Mouse (Mus musculus): ENCODE results near the gene Adm. TPM values are rescaled to one million over a fixed set of nuclear protein-coding genes. Genes with fewer than 3 reads are reported as not detected.
A peak's percentile ranks its signal among the peaks of the same experiment; 100 is the strongest.
"Not testable (repeated sequence)": the region's sequence is repeated elsewhere in the genome, so short reads cannot be mapped to it uniquely, and the experiment has no call there.

Adm gene
- polyA plus RNA-seq (2011; ENCODE audit: insufficient read length, low read depth, missing spikeins): 23.5 and 38.5 TPM in 2 replicates

- Histone ChIP-seq H3K4me3 (ENCODE audit: insufficient read depth, low read length) (peak within 1 kb of the TSS; percentile 75), H3K27ac (ENCODE audit: insufficient read depth, low read length) (no peak within 1 kb of the TSS), H3K4me1 (ENCODE audit: control insufficient read depth, insufficient read depth, low read length) (peaks cover 4% of the 10 kb centered on the region)
- no peak for TF ChIP-seq CTCF (IDR thresholded peaks at IDR 0.05; ENCODE audit: borderline replicate concordance, insufficient read depth, low read length)
- TF ChIP-seq POLR2A (IDR thresholded peaks at IDR 0.05; ENCODE audit: low read depth, low read length): peak; percentile 100
Observed at GRCm38 (mm10) chr7:110627486-110628272, at the start of gene Adm. Gene Adm (plus strand): TSS chr7:110627661.

- TF ChIP-seq POLR2A (IDR thresholded peaks at IDR 0.05; ENCODE audit: low read depth, low read length): no peak
- TF ChIP-seq CTCF (IDR thresholded peaks at IDR 0.05; ENCODE audit: borderline replicate concordance, insufficient read depth, low read length): no peak
- H3K4me3 ChIP-seq (ENCODE audit: insufficient read depth, low read length): no peak overlapping the region
- H3K27ac ChIP-seq (ENCODE audit: insufficient read depth, low read length): no peak overlapping the region
- peaks cover 2% of the 10 kb centered on the region; the same call in 1 of the 2 replicates for H3K4me1 ChIP-seq (ENCODE audit: control insufficient read depth, insufficient read depth, low read length)
Observed at GRCm38 (mm10) chr7:110583705-110584104, 43.8 kb upstream of the Adm start.

- no peak overlapping the region for H3K27ac ChIP-seq (ENCODE audit: insufficient read depth, low read length)
- H3K4me1 ChIP-seq (ENCODE audit: control insufficient read depth, insufficient read depth, low read length): peaks cover 2% of the 10 kb centered on the region; the same call in 1 of the 2 replicates
- no peak overlapping the region for H3K4me3 ChIP-seq (ENCODE audit: insufficient read depth, low read length)
- TF ChIP-seq POLR2A (IDR thresholded peaks at IDR 0.05; ENCODE audit: low read depth, low read length) (no peak), CTCF (IDR thresholded peaks at IDR 0.05; ENCODE audit: borderline replicate concordance, insufficient read depth, low read length) (no peak)
Observed at GRCm38 (mm10) chr7:110584159-110584558, 43.3 kb upstream of the Adm start.

GRCm38 (mm10) chr7:110585250-110585649, 42.2 kb upstream of the Adm start:
- Histone ChIP-seq H3K4me1 (ENCODE audit: control insufficient read depth, insufficient read depth, low read length) (peaks cover 2% of the 10 kb centered on the region; the same call in 1 of the 2 replicates), H3K27ac (ENCODE audit: insufficient read depth, low read length) (no peak overlapping the region; the same call in 1 of the 2 replicates), H3K4me3 (ENCODE audit: insufficient read depth, low read length) (no peak overlapping the region)
- TF ChIP-seq POLR2A (IDR thresholded peaks at IDR 0.05; ENCODE audit: low read depth, low read length) (no peak), CTCF (IDR thresholded peaks at IDR 0.05; ENCODE audit: borderline replicate concordance, insufficient read depth, low read length) (no peak)

GRCm38 (mm10) chr7:110587721-110588120, 39.7 kb upstream of the Adm start:
- Histone ChIP-seq H3K4me1 (ENCODE audit: control insufficient read depth, insufficient read depth, low read length) (peaks cover 2% of the 10 kb centered on the region; the same call in 1 of the 2 replicates), H3K4me3 (ENCODE audit: insufficient read depth, low read length) (no peak overlapping the region), H3K27ac (ENCODE audit: insufficient read depth, low read length) (no peak overlapping the region)
- TF ChIP-seq POLR2A (IDR thresholded peaks at IDR 0.05; ENCODE audit: low read depth, low read length): no peak
- TF ChIP-seq CTCF (IDR thresholded peaks at IDR 0.05; ENCODE audit: borderline replicate concordance, insufficient read depth, low read length): no peak

- not testable (repeated sequence) for H3K4me3 ChIP-seq (ENCODE audit: insufficient read depth, low read length); H3K27ac ChIP-seq (ENCODE audit: insufficient read depth, low read length); H3K4me1 ChIP-seq (ENCODE audit: control insufficient read depth, insufficient read depth, low read length)
Observed at GRCm38 (mm10) chr7:110593991-110594390, 33.5 kb upstream of the Adm start.

- Histone ChIP-seq H3K4me3 (ENCODE audit: insufficient read depth, low read length) (no peak overlapping the region), H3K4me1 (ENCODE audit: control insufficient read depth, insufficient read depth, low read length) (no peaks in the 10 kb centered on the region), H3K27ac (ENCODE audit: insufficient read depth, low read length) (no peak overlapping the region)
- no peak for TF ChIP-seq POLR2A (IDR thresholded peaks at IDR 0.05; ENCODE audit: low read depth, low read length)
- no peak for TF ChIP-seq CTCF (IDR thresholded peaks at IDR 0.05; ENCODE audit: borderline replicate concordance, insufficient read depth, low read length)
Observed at GRCm38 (mm10) chr7:110597141-110597540, 30.3 kb upstream of the Adm start.

- Histone ChIP-seq H3K4me3 (ENCODE audit: insufficient read depth, low read length) (no peak overlapping the region), H3K27ac (ENCODE audit: insufficient read depth, low read length) (no peak overlapping the region), H3K4me1 (ENCODE audit: control insufficient read depth, insufficient read depth, low read length) (no peaks in the 10 kb centered on the region)
- TF ChIP-seq CTCF (IDR thresholded peaks at IDR 0.05; ENCODE audit: borderline replicate concordance, insufficient read depth, low read length): no peak
- no peak for TF ChIP-seq POLR2A (IDR thresholded peaks at IDR 0.05; ENCODE audit: low read depth, low read length)
Observed at GRCm38 (mm10) chr7:110605476-110605875, 22.0 kb upstream of the Adm start.

- Histone ChIP-seq H3K4me3 (ENCODE audit: insufficient read depth, low read length) (no peak overlapping the region), H3K27ac (ENCODE audit: insufficient read depth, low read length) (no peak overlapping the region), H3K4me1 (ENCODE audit: control insufficient read depth, insufficient read depth, low read length) (no peaks in the 10 kb centered on the region)
- TF ChIP-seq CTCF (IDR thresholded peaks at IDR 0.05; ENCODE audit: borderline replicate concordance, insufficient read depth, low read length): no peak
- TF ChIP-seq POLR2A (IDR thresholded peaks at IDR 0.05; ENCODE audit: low read depth, low read length): no peak
Observed at GRCm38 (mm10) chr7:110606906-110607305, 20.6 kb upstream of the Adm start.

- peak overlapping the region; percentile 87; the same call in 1 of the 2 replicates for H3K27ac ChIP-seq (ENCODE audit: insufficient read depth, low read length)
- peaks cover 2% of the 10 kb centered on the region; the same call in 1 of the 2 replicates for H3K4me1 ChIP-seq (ENCODE audit: control insufficient read depth, insufficient read depth, low read length)
- TF ChIP-seq POLR2A (IDR thresholded peaks at IDR 0.05; ENCODE audit: low read depth, low read length) (no peak), CTCF (IDR thresholded peaks at IDR 0.05; ENCODE audit: borderline replicate concordance, insufficient read depth, low read length) (no peak)
- peak overlapping the region; percentile 84 for H3K4me3 ChIP-seq (ENCODE audit: insufficient read depth, low read length)
Observed at GRCm38 (mm10) chr7:110613381-110614132, 13.9 kb upstream of the Adm start.
